Mouse (Mus musculus) liver, adult 2 months (tissue): ENCODE results near the gene Ubr2.

Experiments used
- CTCF ChIP-seq: fragments of 200-500 bp; IDR thresholded peaks from 2 replicates; pipeline ENCODE4 v1.5.1; 2011; ENCODE audit warnings: low read depth, low read length, control low read depth
- POLR2A ChIP-seq: fragments of 200-500 bp; IDR thresholded peaks from 2 replicates; pipeline ENCODE4 v1.6.1; 2011; ENCODE audit warnings: low read length, control low read depth; ENCODE audit not compliant: insufficient read depth; ENCODE audit errors: extremely low read depth

DNA sequence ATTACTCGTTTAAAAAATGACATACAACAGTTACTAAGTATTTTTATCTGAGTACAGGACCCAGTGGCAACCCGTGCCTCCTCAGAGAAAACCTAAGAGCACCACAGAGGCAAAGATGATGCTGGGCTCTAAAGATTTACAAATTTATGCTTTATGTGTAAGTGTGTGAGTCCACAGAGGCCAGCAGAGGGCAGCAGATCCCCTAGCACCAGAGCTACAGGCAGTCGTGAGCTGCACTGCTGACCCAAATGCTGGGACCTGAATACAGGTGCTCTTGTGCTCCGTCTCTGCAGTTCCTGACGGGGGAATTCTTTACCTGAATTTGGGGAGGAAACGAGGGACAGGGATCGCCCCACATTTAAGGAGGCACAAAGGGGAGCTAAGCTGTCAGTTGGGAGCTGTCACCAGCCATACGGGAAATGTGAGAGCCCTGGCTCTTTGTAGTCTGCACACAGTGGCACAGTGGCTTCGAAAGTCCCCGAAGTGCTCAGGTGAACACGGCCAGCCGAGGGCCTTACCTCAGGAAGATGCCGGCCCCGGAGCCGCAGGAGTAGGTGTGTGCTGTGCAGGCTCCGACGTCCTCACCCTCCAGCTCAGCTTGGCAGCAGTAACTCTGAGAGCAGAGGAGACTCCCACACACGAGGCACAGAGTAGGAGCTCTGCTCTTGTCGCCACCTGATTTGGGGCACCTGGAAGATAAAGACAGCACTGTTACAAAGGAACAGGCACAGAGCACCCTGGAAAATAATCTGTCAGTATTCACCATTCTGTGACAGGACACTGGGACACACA is 76.6 kb downstream of the Ubr2 start:
- TF ChIP-seq POLR2A (no peak), CTCF (peak; percentile 81)
